In the genomic region with DNA sequence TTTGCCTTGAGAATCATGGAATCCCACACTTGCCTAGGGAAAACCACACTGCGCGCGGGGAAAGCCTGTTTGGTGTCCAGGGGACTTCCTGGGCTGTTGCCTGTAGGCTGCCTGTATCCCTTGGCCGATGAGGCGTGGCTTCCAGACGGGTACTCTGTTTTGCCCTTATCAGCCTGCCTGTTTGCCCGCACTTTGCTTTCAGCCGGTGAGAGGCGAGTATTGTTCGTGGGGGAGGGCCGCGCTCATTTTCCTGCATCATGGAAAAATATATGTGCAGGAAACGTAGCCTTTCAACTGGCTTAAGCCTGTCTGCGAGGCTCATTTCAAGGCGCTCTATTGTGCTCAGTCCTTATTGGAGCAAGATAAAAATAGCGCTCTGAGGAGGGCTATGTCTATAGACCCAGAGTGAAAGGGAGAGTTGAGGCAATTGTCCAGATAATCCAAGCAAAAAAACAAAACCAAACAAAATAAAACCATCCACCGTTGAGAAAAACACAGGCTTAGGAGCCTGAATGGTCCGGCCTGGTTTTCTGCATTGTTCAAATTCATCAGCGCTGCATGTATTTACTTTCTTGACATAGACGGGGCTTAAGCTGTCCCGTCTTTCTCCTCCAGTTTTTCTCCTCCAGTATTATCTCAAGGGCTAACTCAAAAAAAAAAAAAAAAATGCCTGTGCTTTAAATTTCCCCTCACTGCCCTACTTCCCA, we compare ENCODE assay signal across 8 mouse cellular contexts.
DNase-seq lines count a peak whose midpoint lies in the region; ATAC-seq lines count a peak whose summit lies in the region.

No protein-coding gene starts in this region.

- H3K4me1 ChIP-seq in forebrain, embryonic 12.5 days = peaks cover 18% of the 10 kb centered on the region
- H3K4me1 ChIP-seq in kidney, embryonic 15.5 days = peaks cover 16% of the 10 kb centered on the region
- H3K4me1 ChIP-seq in midbrain, embryonic 10.5 days = peaks cover 27% of the 10 kb centered on the region

- 0 out of 2 replicates have a peak, but pooled peaks have one; percentile 32 for ATAC-seq in common myeloid progenitor, adult 5-6 weeks (replicated peaks; ENCODE audit: low read depth, poor library complexity, severe bottlenecking)
- ATAC-seq in forebrain, embryonic 12.5 days (ENCODE audit: low FRiP score) = peak; percentile 93
- ATAC-seq in kidney, embryonic 15.5 days (replicated peaks; ENCODE audit: low FRiP score) = peak; percentile 90
- no peak for ATAC-seq in monocyte, adult 5-6 weeks (replicated peaks; ENCODE audit: insufficient number of reproducible peaks, low FRiP score, low TSS enrichment, poor library complexity, severe bottlenecking)

- no peaks in the 10 kb centered on the region for H3K36me3 ChIP-seq in forebrain, embryonic 12.5 days (replicated peaks)
- H3K36me3 ChIP-seq in kidney, embryonic 15.5 days = no peaks in the 10 kb centered on the region
- H3K36me3 ChIP-seq in midbrain, embryonic 10.5 days = no peaks in the 10 kb centered on the region

- DNase-seq in midbrain, embryonic 10.5 days (ENCODE audit: low spot score) = peak; percentile 72
- DNase-seq in thymus, adult 18-20 months = no peak
- no peak for DNase-seq in adrenal gland, adult (ENCODE audit: inconsistent age in 2 of 2, low spot score in 1 of 2)
- DNase-seq in frontal cortex, adult 2 months (ENCODE audit: extremely low spot score in 1 of 2, low spot score in 1 of 2) = no peak

- H3K9me3 ChIP-seq in forebrain, embryonic 12.5 days = no peaks in the 10 kb centered on the region
- H3K9me3 ChIP-seq in kidney, embryonic 15.5 days (replicated peaks) = no peaks in the 10 kb centered on the region
- no peaks in the 10 kb centered on the region for H3K9me3 ChIP-seq in midbrain, embryonic 10.5 days (replicated peaks)

- peak overlapping the region; percentile 26 for H3K4me3 ChIP-seq in forebrain, embryonic 12.5 days (replicated peaks)
- no peak overlapping the region for H3K4me3 ChIP-seq in kidney, embryonic 15.5 days (replicated peaks)
- peak overlapping the region; percentile 40 for H3K4me3 ChIP-seq in midbrain, embryonic 10.5 days

- H3K27me3 ChIP-seq in forebrain, embryonic 12.5 days = peaks cover 8% of the 10 kb centered on the region; the same call in 1 of the 2 replicates
- H3K27me3 ChIP-seq in kidney, embryonic 15.5 days = no peaks in the 10 kb centered on the region
- peaks cover 62% of the 10 kb centered on the region for H3K27me3 ChIP-seq in midbrain, embryonic 10.5 days (ENCODE audit: low read depth, poor library complexity, severe bottlenecking)

- peak overlapping the region; percentile 13 for H3K9ac ChIP-seq in forebrain, embryonic 12.5 days
- no peak overlapping the region for H3K9ac ChIP-seq in kidney, embryonic 15.5 days

- WGBS in forebrain, embryonic 12.5 days = 15% methylated on average over 21 of the region's 21 CpGs
- 57% methylated on average over 21 of the region's 21 CpGs for WGBS in kidney, embryonic 15.5 days
- 41% methylated on average over 21 of the region's 21 CpGs for WGBS in midbrain, embryonic 10.5 days

- H3K27ac ChIP-seq in forebrain, embryonic 12.5 days = 0 out of 2 replicates have a peak overlapping the region, but pooled peaks have one; percentile 50
- peak overlapping the region; percentile 52 for H3K27ac ChIP-seq in kidney, embryonic 15.5 days
- H3K27ac ChIP-seq in midbrain, embryonic 10.5 days (replicated peaks) = peak overlapping the region; percentile 84

- H3K4me2 ChIP-seq in forebrain, embryonic 12.5 days = peak overlapping the region; percentile 49
- peak overlapping the region; percentile 34 for H3K4me2 ChIP-seq in kidney, embryonic 15.5 days
